Mouse (Mus musculus): ENCODE results near the gene Tomm20. TPM values are rescaled to one million over a fixed set of nuclear protein-coding genes. Genes with fewer than 3 reads are reported as not detected.

The Tomm20 gene
- polyA plus RNA-seq, 1 experiment from 2014 or later, result 208 TPM

DNA sequence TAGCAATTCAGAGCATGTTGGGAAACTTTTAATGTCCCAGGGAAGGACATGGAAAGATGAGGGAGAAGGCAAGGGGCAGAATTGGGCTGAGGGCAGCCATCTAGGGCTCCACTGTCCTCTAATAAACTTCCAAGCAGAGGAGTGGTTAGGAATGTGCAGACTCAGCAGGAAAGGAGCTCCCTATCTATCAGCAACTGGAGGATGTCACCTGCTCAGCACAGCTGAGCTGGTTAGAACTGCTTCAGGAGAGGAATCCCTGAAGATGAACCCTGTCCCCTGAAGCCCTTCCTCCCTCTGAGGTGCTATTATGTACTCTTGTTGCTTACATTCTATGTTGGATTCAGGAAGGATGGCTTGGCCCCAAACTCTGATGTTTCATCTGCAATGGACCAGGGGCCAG, 17.6 kb downstream of the Tomm20 start:
- Histone ChIP-seq H3K9me3 (no peaks in the 10 kb centered on the region), H3K36me3 (peaks cover 27% of the 10 kb centered on the region), H3K4me1 (no peaks in the 10 kb centered on the region), H3K9ac (no peak overlapping the region), H3K4me3 (no peak overlapping the region), H3K4me2 (no peak overlapping the region), H3K27ac (no peak overlapping the region), H3K27me3 (no peaks in the 10 kb centered on the region)
- no peak for ATAC-seq (ENCODE audit: borderline replicate concordance, extremely low read depth, low FRiP score, low TSS enrichment)

- Histone ChIP-seq H3K27me3 (no peaks in the 10 kb centered on the region), H3K4me3 (no peak overlapping the region), H3K4me2 (no peak overlapping the region), H3K27ac (no peak overlapping the region), H3K9me3 (no peaks in the 10 kb centered on the region), H3K4me1 (no peaks in the 10 kb centered on the region), H3K36me3 (peaks cover 17% of the 10 kb centered on the region), H3K9ac (no peak overlapping the region)
- WGBS, result 36% methylated on average over 1 of the region's 1 CpGs
- ATAC-seq (ENCODE audit: borderline replicate concordance, extremely low read depth, low FRiP score, low TSS enrichment), result no peak
These were observed 18.6 kb downstream of the Tomm20 start for GRCm38 (mm10) chr8:126927058-126927457.

DNA sequence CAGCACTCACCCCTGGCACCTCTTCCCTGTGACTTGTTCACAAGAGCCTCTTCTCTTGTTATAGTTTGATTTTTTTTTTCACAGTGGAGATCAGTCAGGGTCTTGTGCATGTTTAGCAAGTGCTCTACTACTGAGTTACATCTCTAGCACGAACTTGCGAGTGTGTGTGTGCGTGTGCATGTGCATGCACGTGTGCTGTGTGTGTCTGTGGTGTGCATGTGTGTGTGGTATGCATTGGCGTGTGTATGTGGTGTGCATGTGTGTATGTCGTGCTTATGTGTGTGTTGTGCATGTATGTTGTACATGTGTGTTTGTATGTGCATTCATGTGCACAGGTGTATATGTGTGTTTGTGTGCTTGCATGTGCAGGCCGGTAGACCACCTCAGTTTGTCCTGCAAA, 22.7 kb downstream of the Tomm20 start:
- Histone ChIP-seq H3K9ac (no peak overlapping the region), H3K4me3 (no peak overlapping the region), H3K4me1 (0 out of 2 replicates have a peak, but pooled peaks cover 4% of the 10 kb centered on the region), H3K4me2 (no peak overlapping the region), H3K9me3 (no peaks in the 10 kb centered on the region), H3K27ac (peak overlapping the region; percentile 44; the same call in 1 of the 2 replicates), H3K36me3 (no peaks in the 10 kb centered on the region), H3K27me3 (no peaks in the 10 kb centered on the region)
- WGBS, result 84% methylated on average over 7 of the region's 7 CpGs
- ATAC-seq (ENCODE audit: borderline replicate concordance, extremely low read depth, low FRiP score, low TSS enrichment), result no peak

- Histone ChIP-seq H3K9me3 (no peaks in the 10 kb centered on the region), H3K9ac (no peak overlapping the region), H3K4me1 (peaks cover 17% of the 10 kb centered on the region; the same call in 1 of the 2 replicates), H3K36me3 (no peaks in the 10 kb centered on the region), H3K4me3 (no peak overlapping the region), H3K27ac (no peak overlapping the region), H3K4me2 (no peak overlapping the region), H3K27me3 (no peaks in the 10 kb centered on the region)
- 86% methylated on average over 3 of the region's 3 CpGs for WGBS
- no peak for ATAC-seq (ENCODE audit: borderline replicate concordance, extremely low read depth, low FRiP score, low TSS enrichment)
These were observed 24.2 kb downstream of the Tomm20 start for GRCm38 (mm10) chr8:126921432-126921831.

- H3K4me1 ChIP-seq, result peaks cover 17% of the 10 kb centered on the region; the same call in 1 of the 2 replicates
- H3K4me2 ChIP-seq, result no peak overlapping the region
- H3K27ac ChIP-seq, result peak overlapping the region; percentile 44; the same call in 1 of the 2 replicates
- no peak overlapping the region for H3K9ac ChIP-seq
- ATAC-seq (ENCODE audit: borderline replicate concordance, extremely low read depth, low FRiP score, low TSS enrichment), result peak; percentile 75
- no peaks in the 10 kb centered on the region for H3K27me3 ChIP-seq
- WGBS, result 18% methylated on average over 3 of the region's 3 CpGs
- no peak overlapping the region for H3K4me3 ChIP-seq
- no peaks in the 10 kb centered on the region for H3K9me3 ChIP-seq
- H3K36me3 ChIP-seq, result no peaks in the 10 kb centered on the region
These were observed 24.8 kb downstream of the Tomm20 start for GRCm38 (mm10) chr8:126920845-126921244.

GRCm38 (mm10) chr8:126920386-126920785, 25.3 kb downstream of the Tomm20 start:
- no peak overlapping the region for H3K4me2 ChIP-seq
- H3K27me3 ChIP-seq, result no peaks in the 10 kb centered on the region
- H3K9me3 ChIP-seq, result no peaks in the 10 kb centered on the region
- 75% methylated on average over 6 of the region's 6 CpGs for WGBS
- ATAC-seq (ENCODE audit: borderline replicate concordance, extremely low read depth, low FRiP score, low TSS enrichment), result no peak
- peaks cover 17% of the 10 kb centered on the region; the same call in 1 of the 2 replicates for H3K4me1 ChIP-seq
- no peaks in the 10 kb centered on the region for H3K36me3 ChIP-seq
- no peak overlapping the region for H3K9ac ChIP-seq
- no peak overlapping the region for H3K4me3 ChIP-seq
- peak overlapping the region; percentile 44; the same call in 1 of the 2 replicates for H3K27ac ChIP-seq

DNA sequence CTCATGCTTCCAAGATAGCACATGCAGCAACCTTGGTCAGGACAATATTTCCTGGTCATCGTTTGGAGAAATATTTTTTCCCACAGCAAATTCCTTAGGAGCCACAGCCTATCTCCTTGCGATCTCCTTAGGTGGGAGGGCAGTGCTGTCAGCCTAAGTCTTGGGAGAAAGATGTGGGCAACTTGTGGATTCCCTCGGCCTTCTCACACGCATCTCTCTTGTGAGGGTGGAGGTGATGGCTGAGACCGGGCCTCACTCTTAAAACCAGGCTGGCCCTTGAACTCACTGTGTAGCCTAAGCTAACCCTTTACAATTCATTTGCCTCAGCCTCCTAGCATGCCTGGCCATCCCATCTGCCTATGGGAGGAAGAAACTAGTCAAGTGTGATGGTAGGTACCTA, 25.9 kb downstream of the Tomm20 start:
- Histone ChIP-seq H3K4me3 (no peak overlapping the region), H3K4me2 (no peak overlapping the region), H3K36me3 (no peaks in the 10 kb centered on the region), H3K9me3 (no peaks in the 10 kb centered on the region), H3K9ac (no peak overlapping the region), H3K27ac (0 out of 2 replicates have a peak overlapping the region, but pooled peaks have one; percentile 22), H3K4me1 (peaks cover 22% of the 10 kb centered on the region), H3K27me3 (no peaks in the 10 kb centered on the region)
- no peak for ATAC-seq (ENCODE audit: borderline replicate concordance, extremely low read depth, low FRiP score, low TSS enrichment)
- 74% methylated on average over 5 of the region's 5 CpGs for WGBS

DNA sequence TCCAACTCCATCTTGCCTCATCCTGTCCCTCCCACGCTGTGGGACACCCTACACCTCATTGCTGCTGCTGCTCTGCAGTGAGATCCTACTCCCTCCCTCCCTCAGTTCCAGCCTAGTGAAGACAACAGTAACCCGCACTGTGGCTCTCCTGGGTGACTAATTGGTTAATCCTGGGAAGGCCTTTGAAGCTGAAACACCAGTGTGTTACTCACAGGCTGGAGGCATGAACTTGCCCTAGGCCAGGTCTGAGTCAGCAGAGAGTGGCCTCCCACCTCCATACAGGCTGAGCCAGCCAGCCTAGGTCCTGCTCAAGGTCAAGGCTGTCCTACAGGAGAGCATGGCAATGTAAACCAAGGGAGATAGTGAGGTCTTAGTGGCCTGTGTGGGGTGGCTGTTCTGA, 26.4 kb downstream of the Tomm20 start:
- peaks cover 26% of the 10 kb centered on the region for H3K4me1 ChIP-seq
- no peaks in the 10 kb centered on the region for H3K36me3 ChIP-seq
- no peak for ATAC-seq (ENCODE audit: borderline replicate concordance, extremely low read depth, low FRiP score, low TSS enrichment)
- H3K27me3 ChIP-seq, result no peaks in the 10 kb centered on the region
- H3K9ac ChIP-seq, result no peak overlapping the region
- H3K9me3 ChIP-seq, result no peaks in the 10 kb centered on the region
- H3K4me2 ChIP-seq, result no peak overlapping the region
- no peak overlapping the region for H3K4me3 ChIP-seq
- peak overlapping the region; percentile 22; the same call in 1 of the 2 replicates for H3K27ac ChIP-seq
- WGBS, result 64% methylated on average over 2 of the region's 2 CpGs

DNA sequence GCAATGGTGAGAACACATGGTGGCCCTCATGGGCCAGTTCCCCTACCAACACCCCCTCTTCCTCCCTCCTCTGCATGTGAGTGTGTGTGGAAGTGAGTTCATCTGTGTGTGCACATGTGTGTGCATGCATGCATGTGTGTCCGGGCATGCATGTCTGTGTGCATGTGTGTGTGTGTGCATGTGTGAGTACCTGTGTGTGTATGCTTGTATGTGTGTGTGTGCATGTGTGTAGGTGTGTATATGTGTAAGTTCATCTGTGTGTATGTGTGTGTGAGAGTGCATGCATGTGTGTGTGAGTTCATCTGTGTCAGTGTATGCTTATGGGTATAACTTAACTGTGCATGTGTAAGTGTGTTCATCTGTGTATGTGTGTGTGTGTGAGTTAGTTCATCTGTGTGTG, 27.3 kb downstream of the Tomm20 start:
- Histone ChIP-seq H3K9me3 (no peaks in the 10 kb centered on the region), H3K4me2 (no peak overlapping the region), H3K9ac (no peak overlapping the region), H3K36me3 (no peaks in the 10 kb centered on the region), H3K4me3 (no peak overlapping the region), H3K27me3 (no peaks in the 10 kb centered on the region), H3K27ac (no peak overlapping the region), H3K4me1 (peaks cover 33% of the 10 kb centered on the region)
- 96% methylated on average over 1 of the region's 1 CpGs for WGBS
- no peak for ATAC-seq (ENCODE audit: borderline replicate concordance, extremely low read depth, low FRiP score, low TSS enrichment)

DNA sequence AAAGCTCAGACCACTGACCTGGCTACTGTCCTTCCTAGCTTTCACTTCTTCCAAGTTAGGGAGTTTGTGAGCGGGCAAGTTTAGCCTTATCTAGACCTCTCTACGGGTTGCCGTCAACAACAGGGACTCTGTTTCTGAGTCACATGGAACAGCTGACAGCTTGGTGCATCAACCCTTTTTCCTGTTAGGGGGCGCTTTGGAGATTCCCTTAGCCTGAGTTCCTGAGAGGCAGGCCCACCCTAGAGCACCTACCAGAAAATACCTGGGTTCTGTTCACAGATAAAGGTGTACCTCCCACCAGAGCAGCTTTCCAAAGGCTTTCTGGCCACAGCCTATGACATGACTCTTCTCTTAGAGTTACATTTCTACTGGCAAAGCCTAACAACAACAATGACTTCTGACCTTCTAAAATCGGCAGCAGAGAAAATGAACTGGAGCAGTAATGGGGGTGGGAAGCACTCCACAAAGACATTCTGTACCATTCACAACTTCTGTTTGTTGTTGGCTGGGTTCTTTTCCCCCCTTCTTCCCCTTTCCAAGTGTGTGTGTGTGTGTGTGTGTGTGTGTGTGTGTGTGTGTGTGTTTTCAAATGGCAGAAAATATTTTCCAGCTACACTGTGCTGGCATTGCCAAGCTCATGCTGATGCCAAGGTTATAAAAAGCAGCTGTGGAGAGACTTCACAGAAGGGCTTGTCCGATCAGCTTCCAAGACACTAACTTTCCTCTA, 28.3 kb downstream of the Tomm20 start:
- Histone ChIP-seq H3K4me2 (no peak overlapping the region), H3K9ac (no peak overlapping the region), H3K27me3 (no peaks in the 10 kb centered on the region), H3K9me3 (no peaks in the 10 kb centered on the region), H3K27ac (peak overlapping the region; percentile 13), H3K4me1 (peaks cover 38% of the 10 kb centered on the region), H3K4me3 (no peak overlapping the region), H3K36me3 (no peaks in the 10 kb centered on the region)
- 41% methylated on average over 6 of the region's 6 CpGs for WGBS
- ATAC-seq (ENCODE audit: borderline replicate concordance, extremely low read depth, low FRiP score, low TSS enrichment), result no peak

DNA sequence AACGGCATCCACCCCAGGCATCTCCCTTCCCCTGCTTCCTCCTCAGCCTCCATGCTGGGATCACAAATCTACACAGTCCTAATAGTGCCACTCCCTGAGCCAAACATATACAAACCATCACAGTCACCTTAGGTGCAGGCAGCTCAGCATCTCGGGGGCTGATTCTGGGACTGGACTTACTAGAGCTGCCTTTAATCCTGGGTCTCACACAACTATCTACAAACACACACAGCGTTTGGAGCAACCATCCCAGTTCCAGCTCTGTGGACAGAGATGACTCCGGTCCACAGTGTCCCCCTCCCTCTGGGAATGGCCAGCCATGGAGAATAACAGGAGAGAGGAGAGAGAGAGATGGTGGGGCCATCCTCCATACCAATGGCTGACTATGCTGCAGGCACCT, 29.0 kb downstream of the Tomm20 start:
- WGBS, result 40% methylated on average over 4 of the region's 4 CpGs
- no peaks in the 10 kb centered on the region for H3K9me3 ChIP-seq
- H3K27me3 ChIP-seq, result no peaks in the 10 kb centered on the region
- no peak overlapping the region for H3K9ac ChIP-seq
- H3K36me3 ChIP-seq, result no peaks in the 10 kb centered on the region
- H3K4me3 ChIP-seq, result no peak overlapping the region
- no peak for ATAC-seq (ENCODE audit: borderline replicate concordance, extremely low read depth, low FRiP score, low TSS enrichment)
- no peak overlapping the region for H3K4me2 ChIP-seq
- 0 out of 2 replicates have a peak overlapping the region, but pooled peaks have one; percentile 5 for H3K27ac ChIP-seq
- peaks cover 38% of the 10 kb centered on the region for H3K4me1 ChIP-seq

GRCm38 (mm10) chr8:126914609-126915375, 30.9 kb downstream of the Tomm20 start:
- H3K36me3 ChIP-seq, result no peaks in the 10 kb centered on the region

More at GRCm38 (mm10) chr8:126914609-126915375, 30.9 kb downstream of the Tomm20 start:
- 35% methylated on average over 10 of the region's 10 CpGs for WGBS
- Histone ChIP-seq H3K27me3 (no peaks in the 10 kb centered on the region), H3K27ac (0 out of 2 replicates have a peak overlapping the region, but pooled peaks have one; percentile 12), H3K9me3 (no peaks in the 10 kb centered on the region), H3K9ac (no peak overlapping the region), H3K4me3 (no peak overlapping the region), H3K4me1 (peaks cover 34% of the 10 kb centered on the region), H3K4me2 (no peak overlapping the region)
- ATAC-seq (ENCODE audit: borderline replicate concordance, extremely low read depth, low FRiP score, low TSS enrichment), result no peak
